Mouse (Mus musculus) ES-E14 (cell line): ENCODE measurements around the gene Gm11146. TPM values are rescaled to one million over a fixed set of nuclear protein-coding genes. Genes with fewer than 3 reads are reported as not detected.
A peak's percentile ranks its signal among the peaks of the same experiment; 100 is the strongest.

Experiments used
- DNase-seq: peaks from one replicate; pipeline ENCODE4 v3.0.0-alpha.2; 2013; ENCODE audit warnings: low read depth, low spot score
- H3K27ac ChIP-seq: 2 replicates; pipeline ENCODE4 v1.5.1; 2012; ENCODE audit warnings: low read depth, mild to moderate bottlenecking, low read length, moderate library complexity, mixed read lengths; ENCODE audit not compliant: poor library complexity, insufficient read depth, severe bottlenecking
- H3K36me3 ChIP-seq: 2 replicates; pipeline ENCODE4 v1.6.1; 2012; ENCODE audit warnings: mild to moderate bottlenecking, low read length, moderate library complexity, mixed read lengths; ENCODE audit not compliant: control insufficient read depth, poor library complexity, insufficient read depth, severe bottlenecking
- H3K4me1 ChIP-seq, 2 experiments: fragments of 150-350 bp in 1 of 2; sonication (generic) in 1 of 2; 2 replicates each; pipeline ENCODE4 v1.6.1; 2012; ENCODE audit warnings: low read length in 2 of 2, mild to moderate bottlenecking in 1 of 2, mixed read lengths in 1 of 2; ENCODE audit not compliant: control insufficient read depth in 2 of 2, insufficient read depth in 2 of 2, poor library complexity in 1 of 2
- H3K4me3 ChIP-seq, 2 experiments: fragments of 150-350 bp in 1 of 2; sonication (generic) in 1 of 2; 2 replicates each; pipeline ENCODE4 v1.5.1; 2012; ENCODE audit warnings: low read length in 2 of 2, low read depth in 1 of 2, mild to moderate bottlenecking in 1 of 2, mixed read lengths in 1 of 2; ENCODE audit not compliant: insufficient read depth in 1 of 2, poor library complexity in 1 of 2, severe bottlenecking in 1 of 2
- H3K9ac ChIP-seq: 2 replicates; pipeline ENCODE4 v1.6.1; 2012; ENCODE audit warnings: low read depth, mild to moderate bottlenecking, low read length, mixed read lengths; ENCODE audit not compliant: poor library complexity, insufficient read depth, severe bottlenecking
- H3K9me3 ChIP-seq: fragments of 150-350 bp; sonication (generic); 2 replicates; pipeline ENCODE4 v1.6.1; 2012; ENCODE audit warnings: low read depth, mild to moderate bottlenecking, low read length; ENCODE audit not compliant: control insufficient read depth, insufficient read depth
- CHD2 ChIP-seq: IDR thresholded peaks from 2 replicates; pipeline ENCODE4 v1.6.1; 2014; ENCODE audit warnings: mild to moderate bottlenecking, low read depth, low read length, inconsistent platforms
- HCFC1 ChIP-seq: IDR thresholded peaks from 2 replicates; pipeline ENCODE4 v1.6.1; 2012; ENCODE audit warnings: low read length, inconsistent platforms, borderline replicate concordance; ENCODE audit not compliant: insufficient read depth
- MAFK ChIP-seq: IDR thresholded peaks from 2 replicates; pipeline ENCODE4 v1.6.1; 2014; ENCODE audit warnings: mild to moderate bottlenecking, low read depth, low read length, inconsistent platforms; ENCODE audit not compliant: insufficient read depth
- ZC3H11A ChIP-seq: IDR thresholded peaks from 2 replicates; pipeline ENCODE4 v1.6.1; 2012; ENCODE audit warnings: low read depth, mild to moderate bottlenecking, inconsistent platforms, low read length, borderline replicate concordance
- ZNF384 ChIP-seq: IDR thresholded peaks from 2 replicates; pipeline ENCODE4 v1.6.1; 2012; ENCODE audit warnings: low read depth, low read length, inconsistent platforms
- in situ Hi-C, 2 experiments: fragments of 600-800 bp; cut with MboI; formaldehyde crosslinking; loops; one replicate each; pipeline ENCODE4 v1.15.1; 2025; ENCODE audit warnings: low sequenced_read_pairs in 2 of 2, inconsistent platforms in 1 of 2; ENCODE audit not compliant: unreplicated experiment in 2 of 2
- total RNA-seq: library from RNA; depleted of rRNA; stranded (reverse); fragments of 300-350 nt; gene quantifications from 2 replicates; pipeline ENCODE4 v1.2.3, GENCODE M21; 2012

The Gm11146 gene
- total RNA-seq, 1 experiment: not detected

- no peak overlapping the region for H3K4me3 ChIP-seq
- peaks cover 0 to 2% of the 10 kb centered on the region in 2 experiments; a peak in 2 of 4 replicates for H3K4me1 ChIP-seq
- no peak for DNase-seq
- H3K9ac ChIP-seq: no peak overlapping the region
- in situ Hi-C loops: no loop called here
- no peak overlapping the region for H3K27ac ChIP-seq
- no peaks in the 10 kb centered on the region for H3K36me3 ChIP-seq
- no peaks in the 10 kb centered on the region for H3K9me3 ChIP-seq
- TF ChIP-seq ZNF384: no peak
- no peak for TF ChIP-seq CHD2
- TF ChIP-seq ZC3H11A: no peak
- TF ChIP-seq HCFC1: no peak
- no peak for TF ChIP-seq MAFK
Measured at GRCm38 (mm10) chr16:77644976-77645375, 43.1 kb upstream of the Gm11146 start.

DNA sequence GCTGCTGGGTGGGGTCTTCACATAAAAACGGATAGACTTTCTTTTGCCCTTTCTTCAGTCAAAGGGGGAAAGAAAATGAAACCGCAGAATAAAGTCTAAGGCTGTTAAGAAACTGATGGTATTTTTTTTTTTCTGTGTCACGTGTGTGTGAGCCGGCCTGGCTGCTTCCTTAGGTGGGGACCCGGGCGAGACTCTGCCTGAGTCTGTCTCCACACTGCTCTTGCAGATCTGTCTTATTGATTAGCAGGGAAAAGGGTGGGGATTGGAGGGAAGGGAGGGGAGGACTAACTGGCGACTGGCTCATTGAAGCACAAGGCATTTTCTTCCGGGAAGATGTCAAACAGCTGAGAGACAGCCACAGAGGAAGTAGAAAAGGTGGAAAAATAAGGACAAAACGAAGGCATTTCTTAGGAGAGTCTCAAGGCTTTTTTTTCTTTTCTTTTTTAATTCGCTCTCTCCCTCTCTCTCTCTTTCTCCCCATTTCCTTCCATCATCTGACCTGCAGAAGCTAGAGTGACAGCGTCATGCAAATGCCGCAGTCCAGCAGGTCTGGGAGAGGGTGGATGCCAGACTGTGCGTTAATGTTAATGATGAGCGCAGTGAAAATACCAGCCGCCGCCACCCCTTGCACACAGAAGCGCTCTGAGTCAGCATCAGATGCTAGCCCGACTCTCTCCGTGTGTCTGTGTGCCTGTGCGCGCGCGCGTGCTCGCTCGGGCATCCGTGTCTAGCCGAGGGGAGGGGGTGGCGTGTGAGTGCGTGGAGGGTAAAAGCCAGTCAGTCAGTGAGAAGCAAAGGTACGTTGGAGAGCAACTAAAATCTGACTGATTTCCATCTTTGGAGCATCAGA is 42.2 kb upstream of the Gm11146 start:
- DNase-seq: peak; percentile 29
- Histone ChIP-seq H3K27ac (no peak overlapping the region), H3K9me3 (no peaks in the 10 kb centered on the region), H3K36me3 (no peaks in the 10 kb centered on the region), H3K4me1 (peaks cover 0 to 2% of the 10 kb centered on the region in 2 experiments; a peak in 2 of 4 replicates), H3K9ac (no peak overlapping the region), H3K4me3 (peak overlapping the region; percentile 30 to 47; a peak in 3 of 4 replicates)
- TF ChIP-seq MAFK (no peak), ZC3H11A (no peak), CHD2 (no peak), HCFC1 (no peak), ZNF384 (no peak)
- in situ Hi-C loops: no loop called here

GRCm38 (mm10) chr16:77643036-77643870 is 41.4 kb upstream of the Gm11146 start:
- DNase-seq: no peak
- H3K4me3 ChIP-seq: no peak overlapping the region
- H3K27ac ChIP-seq: no peak overlapping the region
- no peaks in the 10 kb centered on the region for H3K36me3 ChIP-seq
- in situ Hi-C loops: no loop called here
- no peaks in the 10 kb centered on the region for H3K9me3 ChIP-seq
- TF ChIP-seq HCFC1 (no peak), ZNF384 (no peak), ZC3H11A (no peak), CHD2 (no peak), MAFK (no peak)
- H3K9ac ChIP-seq: no peak overlapping the region
- peaks cover 0 to 2% of the 10 kb centered on the region in 2 experiments; a peak in 2 of 4 replicates for H3K4me1 ChIP-seq

GRCm38 (mm10) chr16:77636497-77636896 is 34.6 kb upstream of the Gm11146 start:
- no peak overlapping the region for H3K27ac ChIP-seq
- H3K4me3 ChIP-seq: no peak overlapping the region
- no peak overlapping the region for H3K9ac ChIP-seq
- no peaks in the 10 kb centered on the region for H3K4me1 ChIP-seq
- DNase-seq: no peak
- in situ Hi-C loops: no loop called here
- TF ChIP-seq MAFK (peak; percentile 65; the same call in 1 of the 2 replicates), CHD2 (no peak)
- H3K9me3 ChIP-seq: no peaks in the 10 kb centered on the region
- H3K36me3 ChIP-seq: no peaks in the 10 kb centered on the region
